Mouse (Mus musculus) heart, postnatal 10 days (tissue): ENCODE data around the gene Cdc42ep5. TPM values are rescaled to one million over a fixed set of nuclear protein-coding genes. Genes with fewer than 3 reads are reported as not detected.
A peak's percentile ranks its signal among the peaks of the same experiment; 100 is the strongest.

Source experiments
- DNase-seq, 2 experiments: peaks; one replicate each; pipeline ENCODE4 v3.0.0; 2021
- intact Hi-C: fragments of 180-260 bp; cut with DNase I; formaldehyde crosslinking; loops from one replicate; pipeline ENCODE4 v1.15.1; 2025
- total RNA-seq, 2 experiments: library from RNA; stranded (reverse); gene quantifications; 2 replicates each; pipeline ENCODE4 v1.2.3; 2021

The Cdc42ep5 gene
- total RNA-seq, 2 experiments from 2014 or later: 11.6 to 12.3 TPM

GRCm38 (mm10) chr7:4130686-4131452, 33.8 kb downstream of the Cdc42ep5 start:
- intact Hi-C loops: loop anchor here (1.0 to 10.0 kb wide), 3 partner anchors 164 to 340 kb away; no protein-coding TSS in a partner anchor
- DNase-seq: peak; percentile 81 to 90

- peak; percentile 80 to 84 for DNase-seq
- intact Hi-C loops: no loop called here
These were observed 35.8 kb downstream of the Cdc42ep5 start for GRCm38 (mm10) chr7:4128860-4129259.

- DNase-seq: no peak
- intact Hi-C loops: no loop called here
These were observed 36.8 kb downstream of the Cdc42ep5 start for GRCm38 (mm10) chr7:4127894-4128293.

GRCm38 (mm10) chr7:4126992-4127785, 37.5 kb downstream of the Cdc42ep5 start:
- DNase-seq: no peak

GRCm38 (mm10) chr7:4125306-4125705, 39.4 kb downstream of the Cdc42ep5 start:
- DNase-seq: no peak
- intact Hi-C loops: no loop called here

More at GRCm38 (mm10) chr7:4126992-4127785, 37.5 kb downstream of the Cdc42ep5 start:
- intact Hi-C loops: no loop called here

GRCm38 (mm10) chr7:4124856-4125255, 39.8 kb downstream of the Cdc42ep5 start:
- intact Hi-C loops: no loop called here
- no peak for DNase-seq

GRCm38 (mm10) chr7:4124315-4124759, 40.3 kb downstream of the Cdc42ep5 start:
- intact Hi-C loops: no loop called here
- peak; percentile 50 to 59 for DNase-seq

- DNase-seq: peak; percentile 72 to 80
- intact Hi-C loops: no loop called here
These were observed 40.9 kb downstream of the Cdc42ep5 start for GRCm38 (mm10) chr7:4123732-4124131.

GRCm38 (mm10) chr7:4122783-4123182, 41.9 kb downstream of the Cdc42ep5 start:
- DNase-seq: no peak
- intact Hi-C loops: no loop called here

GRCm38 (mm10) chr7:4122076-4122768, 42.4 kb downstream of the Cdc42ep5 start:
- DNase-seq: no peak
- intact Hi-C loops: no loop called here

- intact Hi-C loops: no loop called here
These were observed 44.4 kb downstream of the Cdc42ep5 start for GRCm38 (mm10) chr7:4119976-4120921.

GRCm38 (mm10) chr7:4119344-4119902, 45.2 kb downstream of the Cdc42ep5 start, which contains the start of gene Ttyh1:
Gene Ttyh1 (plus strand): TSS chr7:4119408.
- no peak for DNase-seq
- intact Hi-C loops: no loop called here

More at GRCm38 (mm10) chr7:4119976-4120921, 44.4 kb downstream of the Cdc42ep5 start:
- DNase-seq: no peak

GRCm38 (mm10) chr7:4117050-4117814, 47.4 kb downstream of the Cdc42ep5 start:
- intact Hi-C loops: no loop called here
- DNase-seq: no peak

GRCm38 (mm10) chr7:4111766-4112165, 52.9 kb downstream of the Cdc42ep5 start:
- no peak for DNase-seq
- intact Hi-C loops: no loop called here

GRCm38 (mm10) chr7:4103411-4103810, 61.2 kb downstream of the Cdc42ep5 start:
- intact Hi-C loops: loop anchor here (1.0 to 5.0 kb wide), 2 partner anchors 44 to 324 kb away; no protein-coding TSS in a partner anchor
- peak; percentile 35 to 64 for DNase-seq
